ENCODE assay signal across 18 mouse cellular contexts in genomic region chr8:118147359-118148205, GRCm38 (mm10).
DNase-seq lines count a peak whose midpoint lies in the region; ATAC-seq lines count a peak whose summit lies in the region.
"Had no signal": no experiment of that assay in that cellular context is flagged by ENCODE, and none has a peak within 500 bp of the region (broad histone marks: within the 10 kb centered on the region; RNA-seq: fewer than 3 reads in every experiment).

No protein-coding gene starts in this region.

- ATAC-seq in midbrain, embryonic 12.5 days (ENCODE audit: low FRiP score, low read depth), result peak; percentile 52; the same call in 1 of the 2 replicates
- peak; percentile 80 for ATAC-seq in forebrain, embryonic 13.5 days
- ATAC-seq in hindbrain, embryonic 14.5 days (ENCODE audit: low FRiP score), result no peak
- ATAC-seq in neural tube, embryonic 13.5 days (ENCODE audit: low read depth), result no peak
- ATAC-seq in megakaryocyte-erythroid progenitor cell, adult 5-6 weeks (replicated peaks; ENCODE audit: low FRiP score, low TSS enrichment, poor library complexity, severe bottlenecking), result no peak
- ATAC-seq: CD4-positive, CD25-positive, alpha-beta regulatory T cell, adult 4 months; liver, embryonic 12.5 days had no signal

- peaks cover 17% of the 10 kb centered on the region for H3K4me1 ChIP-seq in midbrain, embryonic 12.5 days
- peaks cover 13% of the 10 kb centered on the region for H3K4me1 ChIP-seq in midbrain, embryonic 10.5 days
- peaks cover 22% of the 10 kb centered on the region for H3K4me1 ChIP-seq in forebrain, embryonic 13.5 days
- H3K4me1 ChIP-seq in hindbrain, embryonic 14.5 days (replicated peaks; ENCODE audit: control insufficient read depth, insufficient read depth, low read length), result peaks cover 20% of the 10 kb centered on the region
- H3K4me1 ChIP-seq in neural tube, embryonic 13.5 days (replicated peaks), result peaks cover 23% of the 10 kb centered on the region
- H3K4me1 ChIP-seq: embryonic facial prominence, embryonic 15.5 days; liver, embryonic 12.5 days had no signal

- no peak overlapping the region for H3K4me3 ChIP-seq in midbrain, embryonic 12.5 days
- H3K4me3 ChIP-seq in midbrain, embryonic 10.5 days, result no peak overlapping the region
- H3K4me3 ChIP-seq in forebrain, embryonic 13.5 days, result no peak overlapping the region
- H3K4me3 ChIP-seq in hindbrain, embryonic 14.5 days (replicated peaks; ENCODE audit: low read length), result no peak overlapping the region
- H3K4me3 ChIP-seq in neural tube, embryonic 13.5 days, result no peak overlapping the region
- H3K4me3 ChIP-seq: embryonic facial prominence, embryonic 15.5 days; heart, embryonic 13.5 days; limb, embryonic 10.5 days; liver, embryonic 12.5 days had no signal

- H3K36me3 ChIP-seq in midbrain, embryonic 12.5 days, result no peaks in the 10 kb centered on the region
- H3K36me3 ChIP-seq in midbrain, embryonic 10.5 days, result no peaks in the 10 kb centered on the region
- no peaks in the 10 kb centered on the region for H3K36me3 ChIP-seq in forebrain, embryonic 13.5 days (ENCODE audit: poor library complexity, severe bottlenecking)
- H3K36me3 ChIP-seq in hindbrain, embryonic 14.5 days (replicated peaks; ENCODE audit: control insufficient read depth, insufficient read depth), result no peaks in the 10 kb centered on the region
- no peaks in the 10 kb centered on the region for H3K36me3 ChIP-seq in neural tube, embryonic 13.5 days
- H3K36me3 ChIP-seq: embryonic facial prominence, embryonic 15.5 days; heart, embryonic 13.5 days; limb, embryonic 10.5 days; liver, embryonic 12.5 days had no signal

- H3K4me2 ChIP-seq in midbrain, embryonic 12.5 days (replicated peaks), result peak overlapping the region; percentile 6; the same call in 1 of the 2 replicates
- peak overlapping the region; percentile 35 for H3K4me2 ChIP-seq in forebrain, embryonic 13.5 days
- no peak overlapping the region; the same call in 1 of the 2 replicates for H3K4me2 ChIP-seq in hindbrain, embryonic 14.5 days (replicated peaks)
- peak overlapping the region; percentile 31 for H3K4me2 ChIP-seq in neural tube, embryonic 13.5 days
- H3K4me2 ChIP-seq: embryonic facial prominence, embryonic 15.5 days; heart, embryonic 13.5 days; liver, embryonic 12.5 days had no signal

- no peaks in the 10 kb centered on the region for H3K9me3 ChIP-seq in midbrain, embryonic 12.5 days
- no peaks in the 10 kb centered on the region for H3K9me3 ChIP-seq in midbrain, embryonic 10.5 days (replicated peaks)
- H3K9me3 ChIP-seq in forebrain, embryonic 13.5 days (replicated peaks), result no peaks in the 10 kb centered on the region
- H3K9me3 ChIP-seq in hindbrain, embryonic 14.5 days (ENCODE audit: control insufficient read depth, low read length), result no peaks in the 10 kb centered on the region
- H3K9me3 ChIP-seq in neural tube, embryonic 13.5 days, result no peaks in the 10 kb centered on the region
- H3K9me3 ChIP-seq: embryonic facial prominence, embryonic 15.5 days; heart, embryonic 13.5 days; limb, embryonic 10.5 days; liver, embryonic 12.5 days had no signal

- H3K9ac ChIP-seq in midbrain, embryonic 12.5 days (replicated peaks), result no peak overlapping the region; the same call in 1 of the 2 replicates
- H3K9ac ChIP-seq in forebrain, embryonic 13.5 days, result no peak overlapping the region
- H3K9ac ChIP-seq in hindbrain, embryonic 14.5 days, result no peak overlapping the region; the same call in 1 of the 2 replicates
- H3K9ac ChIP-seq in neural tube, embryonic 13.5 days, result no peak overlapping the region
- H3K9ac ChIP-seq: embryonic facial prominence, embryonic 15.5 days; heart, embryonic 13.5 days; liver, embryonic 12.5 days had no signal

- peak overlapping the region; percentile 35 for H3K27ac ChIP-seq in midbrain, embryonic 12.5 days (replicated peaks)
- H3K27ac ChIP-seq in midbrain, embryonic 10.5 days (replicated peaks), result no peak overlapping the region
- H3K27ac ChIP-seq in forebrain, embryonic 13.5 days, result peak overlapping the region; percentile 58
- H3K27ac ChIP-seq in hindbrain, embryonic 14.5 days, result peak overlapping the region; percentile 60; the same call in 1 of the 2 replicates
- peak overlapping the region; percentile 54 for H3K27ac ChIP-seq in neural tube, embryonic 13.5 days (replicated peaks)
- H3K27ac ChIP-seq: embryonic facial prominence, embryonic 15.5 days; heart, embryonic 13.5 days; limb, embryonic 10.5 days; liver, embryonic 12.5 days had no signal

- DNase-seq in midbrain, embryonic 10.5 days (ENCODE audit: low spot score), result no peak
- DNase-seq in hindbrain, embryonic 14.5 days (ENCODE audit: low spot score), result no peak
- DNase-seq in kidney, postnatal 36 days, result no peak
- DNase-seq: adrenal gland, adult 8-10 months; cerebellum, adult 8-10 months; kidney, adult 8-10 months; right cerebral cortex, adult 18-20 months; spleen, adult 18-20 months; thymus, postnatal 14 days had no signal

- whole genome bisulfite sequencing in midbrain, embryonic 12.5 days, result 42% methylated on average over 10 of the region's 10 CpGs
- WGBS in midbrain, embryonic 10.5 days, result 76% methylated on average over 10 of the region's 10 CpGs
- 21% methylated on average over 10 of the region's 10 CpGs for WGBS in forebrain, embryonic 13.5 days
- WGBS in hindbrain, embryonic 14.5 days, result 33% methylated on average over 10 of the region's 10 CpGs
- 32% methylated on average over 10 of the region's 10 CpGs for WGBS in neural tube, embryonic 13.5 days

- no peaks in the 10 kb centered on the region for H3K27me3 ChIP-seq in midbrain, embryonic 12.5 days
- no peaks in the 10 kb centered on the region for H3K27me3 ChIP-seq in midbrain, embryonic 10.5 days (ENCODE audit: low read depth, poor library complexity, severe bottlenecking)
- H3K27me3 ChIP-seq in forebrain, embryonic 13.5 days, result no peaks in the 10 kb centered on the region
- no peaks in the 10 kb centered on the region for H3K27me3 ChIP-seq in hindbrain, embryonic 14.5 days (ENCODE audit: control insufficient read depth, insufficient read depth, low read length)
- H3K27me3 ChIP-seq in neural tube, embryonic 13.5 days, result no peaks in the 10 kb centered on the region
- H3K27me3 ChIP-seq: embryonic facial prominence, embryonic 15.5 days; heart, embryonic 13.5 days; liver, embryonic 12.5 days had no signal

Comparison
In these comparisons a context has a peak if more than half of its experiments do, and no peak if none do; other contexts are left out.
1. ATAC-seq: peak in midbrain, embryonic 12.5 days (single experiment) and forebrain, embryonic 13.5 days (single experiment); none in hindbrain, embryonic 14.5 days (single experiment), neural tube, embryonic 13.5 days (single experiment) and megakaryocyte-erythroid progenitor cell, adult 5-6 weeks (single experiment).